Mouse (Mus musculus) gastrocnemius, postnatal 25 days (tissue): ENCODE measurements around the gene Melk. TPM values are rescaled to one million over a fixed set of nuclear protein-coding genes. Genes with fewer than 3 reads are reported as not detected.
A peak's percentile ranks its signal among the peaks of the same experiment; 100 is the strongest.

Experiments used
- DNase-seq: peaks from one replicate; pipeline ENCODE4 v3.0.0; 2022
- long read RNA-seq, 2 experiments: library from polyadenylated mRNA; stranded (forward); transcript quantifications; one replicate each; pipeline ENCODE4 v2.0.0; 2021
- total RNA-seq, 2 experiments: library from RNA; stranded (reverse); gene quantifications; 1 replicate in 1 of 2; 2 replicates in 1 of 2; pipeline ENCODE4 v1.2.3; 2021

Melk gene
- under 1 TPM; 0.26 to 0.46 TPM for total RNA-seq
- long read RNA-seq, experiment 1: 0 reads
- long read RNA-seq, experiment 2: 0 reads

DNA sequence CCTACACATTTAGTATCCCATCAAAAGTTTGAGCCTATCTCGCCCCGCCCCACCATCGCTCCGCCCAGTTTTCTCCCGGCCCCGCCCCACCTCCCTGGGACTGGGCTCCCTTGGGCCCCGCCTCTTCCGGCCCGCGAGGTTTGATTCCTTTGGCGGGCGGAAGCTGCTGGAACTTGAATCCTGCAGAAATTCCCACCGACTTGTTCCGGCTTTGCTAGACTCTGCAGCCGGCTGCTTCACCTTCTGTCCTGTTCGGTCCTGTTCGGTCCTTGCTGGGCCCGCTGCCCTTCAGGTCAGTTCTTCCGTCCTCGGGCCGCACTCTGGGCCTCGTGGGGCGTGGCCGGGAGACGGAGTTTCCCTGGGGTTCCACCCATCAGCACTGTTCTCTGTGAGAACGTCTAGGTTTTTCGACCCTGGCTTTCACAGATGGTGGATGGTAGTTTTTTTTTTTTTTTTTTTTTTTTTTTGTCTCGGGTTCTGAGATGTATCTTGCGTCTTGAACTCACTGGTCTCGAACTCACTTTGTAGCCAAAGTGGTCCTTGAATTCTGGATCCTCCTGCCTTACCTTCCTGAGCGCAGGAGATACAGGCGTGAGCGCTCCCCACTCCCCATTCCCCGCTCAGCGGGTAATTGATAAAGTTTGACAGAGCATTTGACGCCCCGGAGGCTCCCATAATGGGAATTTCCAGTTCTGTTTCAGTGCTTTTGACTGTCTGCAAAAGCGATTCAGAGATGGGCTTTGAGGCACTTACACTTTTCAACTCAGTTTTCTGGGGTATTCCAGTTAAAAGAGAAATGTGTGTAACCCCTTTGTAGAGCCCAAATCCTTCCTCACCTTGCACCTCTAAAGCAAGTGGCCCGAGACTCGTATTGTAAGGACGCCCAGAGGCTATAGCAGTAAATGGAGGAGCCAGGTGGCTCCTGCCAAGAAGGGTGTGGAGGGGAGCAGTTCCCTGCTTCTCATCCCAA, at the start of gene Melk:
Gene Melk, plus strand, starts transcription at position 96 of the 970 bp plus-strand sequence.
- peak; percentile 57 for DNase-seq

DNA sequence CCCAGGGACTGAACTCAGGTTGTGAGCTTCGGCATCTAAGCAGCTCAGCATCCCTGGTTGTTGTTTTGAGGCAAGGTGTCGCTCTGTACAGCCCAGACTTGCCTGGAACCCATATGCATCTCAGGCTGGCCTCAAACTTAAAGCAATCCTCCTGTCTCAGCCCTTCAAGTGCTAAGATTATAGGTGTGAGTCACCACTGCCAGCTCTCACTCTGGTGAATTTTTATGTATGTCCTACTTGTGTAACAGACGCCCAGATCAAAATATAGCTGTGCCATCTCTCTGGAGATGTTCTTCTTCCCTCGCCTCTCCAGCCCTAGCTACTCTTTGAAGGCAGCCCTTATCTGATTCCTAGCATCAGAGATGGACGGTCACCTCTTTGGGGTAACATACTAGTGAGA, 49.2 kb upstream of the Melk start:
- no peak for DNase-seq

DNA sequence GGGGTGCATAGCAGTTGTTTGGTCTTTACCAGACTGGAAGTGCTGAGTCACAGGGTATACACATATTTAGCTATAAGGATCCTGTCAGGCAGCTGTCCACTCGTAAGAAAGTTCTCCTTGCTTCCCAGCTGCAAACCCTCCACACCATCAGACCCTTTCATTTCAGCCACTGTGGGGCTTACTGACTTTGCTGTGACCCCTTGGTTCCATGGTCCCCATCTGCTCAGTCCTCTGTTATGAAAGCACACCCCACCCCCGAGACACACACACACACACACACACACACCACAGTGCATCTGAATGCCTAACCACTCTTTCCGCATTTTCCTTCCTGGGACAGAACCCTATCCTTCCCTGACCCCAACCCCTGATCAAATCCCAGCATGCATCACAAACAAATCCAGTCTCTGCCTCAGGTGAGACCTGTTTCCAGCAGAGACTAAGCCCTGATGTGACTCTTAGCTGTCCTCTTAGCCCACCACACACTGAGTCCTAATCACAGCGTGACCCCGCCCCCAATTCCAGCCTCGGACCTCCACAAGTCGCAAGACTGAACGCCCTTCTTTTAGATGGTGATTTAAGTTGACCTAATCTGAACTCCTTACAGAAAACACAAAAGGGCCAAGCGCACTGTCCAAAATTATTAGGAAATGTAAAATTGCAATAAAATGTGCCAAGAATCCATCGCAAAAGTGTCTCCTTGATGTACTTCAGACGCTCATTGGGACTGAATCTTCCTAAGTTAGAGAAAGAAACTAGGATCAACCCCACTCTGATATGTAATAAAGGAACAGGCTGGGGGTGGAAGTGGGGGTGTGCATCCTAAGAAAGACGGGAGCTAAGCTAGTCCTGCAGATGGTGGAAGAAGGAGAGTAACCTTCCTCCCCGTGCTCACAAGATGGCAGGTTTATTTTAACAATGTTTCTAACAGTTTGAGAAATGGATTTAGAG, 48.4 kb upstream of the Melk start:
- DNase-seq: no peak

DNA sequence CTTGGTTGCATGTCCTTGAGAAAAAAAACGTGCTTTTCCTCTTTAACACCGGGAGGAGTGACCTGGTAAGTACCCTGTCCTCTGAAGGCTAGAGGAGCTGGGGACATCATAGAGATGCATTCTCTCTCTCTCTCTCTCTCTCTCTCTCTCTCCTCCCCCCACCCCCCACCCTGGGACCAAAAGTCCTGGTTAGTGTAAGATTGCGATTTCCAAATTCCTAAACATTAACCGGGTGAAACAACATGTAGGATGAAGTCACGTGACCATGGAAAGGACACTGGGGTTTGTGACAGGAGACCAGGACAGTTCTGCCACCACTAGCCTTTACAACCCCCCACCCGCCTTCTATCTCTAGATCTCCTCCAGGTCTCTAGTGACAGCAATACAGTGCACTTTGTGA, 47.5 kb upstream of the Melk start:
- no peak for DNase-seq

DNA sequence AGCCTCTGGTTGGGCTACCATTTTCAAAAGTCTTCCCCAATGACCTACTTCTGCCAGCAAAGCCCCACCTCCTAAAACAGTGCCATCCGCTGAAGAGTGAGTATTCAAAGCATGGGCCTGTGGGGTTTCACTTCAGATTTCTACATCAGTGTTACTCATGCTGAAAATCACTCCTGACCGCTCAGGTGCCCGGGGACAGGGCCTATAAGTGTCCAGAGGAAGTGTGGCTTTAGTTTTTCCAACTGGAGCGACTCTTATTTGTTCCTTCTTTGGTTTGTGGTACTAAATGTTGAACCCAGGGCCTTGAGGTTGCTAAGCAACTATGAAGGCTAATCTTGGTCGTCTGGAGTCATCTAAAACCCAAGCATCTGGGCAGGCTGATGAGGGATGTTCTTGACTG, 46.1 kb upstream of the Melk start:
- DNase-seq: no peak

DNA sequence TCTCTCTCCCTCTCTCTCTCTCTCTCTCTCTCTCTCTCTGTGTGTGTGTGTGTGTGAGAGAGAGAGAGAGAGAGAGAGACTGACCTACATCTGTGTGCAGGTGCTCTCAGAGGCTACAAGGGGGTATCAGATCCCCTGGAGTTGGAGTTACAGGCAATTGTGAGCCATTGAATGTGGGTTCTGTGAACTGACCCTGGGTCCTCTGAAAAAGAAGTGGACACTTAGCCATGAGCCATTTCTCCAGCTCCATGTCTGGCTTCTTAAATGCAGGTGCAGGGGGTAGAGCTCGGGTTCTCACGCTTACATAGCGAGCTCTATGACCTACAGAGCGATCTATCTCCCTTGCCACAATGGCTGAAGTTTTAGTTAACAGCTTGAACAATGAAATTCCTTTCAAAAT, 41.5 kb upstream of the Melk start:
- no peak for DNase-seq

DNA sequence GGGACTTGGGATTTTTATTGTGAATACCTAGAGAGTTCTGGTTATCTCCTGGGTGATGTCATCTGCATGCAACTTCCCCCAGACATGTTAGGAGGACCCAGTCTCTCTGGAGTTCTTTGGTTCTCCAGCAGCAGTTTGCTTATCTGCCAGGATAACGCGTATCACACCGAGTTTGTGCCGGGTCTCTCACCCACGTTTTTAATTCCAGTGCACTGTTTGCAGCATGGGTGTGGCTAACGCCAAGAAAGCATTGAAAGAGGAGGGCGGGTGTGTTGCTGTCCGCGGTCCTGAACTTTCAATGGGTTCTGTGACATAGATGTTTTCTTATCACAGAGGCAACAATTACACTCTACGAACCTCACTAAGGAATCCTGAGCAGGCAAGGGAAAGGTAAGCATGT, 40.4 kb upstream of the Melk start:
- DNase-seq: no peak

DNA sequence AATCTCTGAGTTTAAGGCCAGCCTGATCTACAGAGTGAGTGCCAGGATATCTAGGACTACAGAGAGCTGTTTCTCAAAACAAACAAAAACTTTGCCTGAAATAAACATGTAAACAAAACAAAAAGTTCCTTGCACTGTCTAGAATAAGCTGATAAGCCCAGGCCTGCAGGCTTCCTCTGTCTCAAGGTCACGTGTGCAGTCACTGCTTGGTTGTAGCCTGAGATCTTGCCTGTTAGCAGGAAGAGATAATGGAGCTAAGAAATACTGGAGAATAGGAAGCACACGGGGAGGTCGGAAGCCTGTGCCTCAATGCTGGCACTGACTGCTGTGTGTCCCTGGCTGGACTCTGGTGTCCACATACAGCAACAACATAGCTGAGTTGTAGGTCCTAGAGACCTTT, 35.2 kb upstream of the Melk start:
- DNase-seq: no peak

DNA sequence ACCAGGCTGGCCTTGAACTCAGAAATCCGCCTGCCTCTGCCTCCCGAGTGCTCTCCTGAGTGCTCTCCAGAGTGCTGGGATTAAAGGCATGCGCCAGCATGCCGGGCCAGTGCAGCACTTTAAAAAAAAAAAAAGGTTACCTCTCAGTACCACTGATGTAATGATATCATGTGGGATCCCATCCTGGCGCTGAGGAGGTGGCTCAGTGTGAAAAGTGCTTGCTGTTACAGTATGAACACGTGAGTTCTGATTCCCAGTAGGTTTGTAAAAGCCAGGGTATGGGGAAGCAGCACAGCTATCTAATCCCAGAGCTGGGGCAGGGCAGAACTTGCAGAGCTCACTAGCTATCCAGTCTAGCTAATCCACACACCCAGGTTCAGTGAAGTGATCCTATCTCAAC, 33.2 kb upstream of the Melk start:
- DNase-seq: no peak

DNA sequence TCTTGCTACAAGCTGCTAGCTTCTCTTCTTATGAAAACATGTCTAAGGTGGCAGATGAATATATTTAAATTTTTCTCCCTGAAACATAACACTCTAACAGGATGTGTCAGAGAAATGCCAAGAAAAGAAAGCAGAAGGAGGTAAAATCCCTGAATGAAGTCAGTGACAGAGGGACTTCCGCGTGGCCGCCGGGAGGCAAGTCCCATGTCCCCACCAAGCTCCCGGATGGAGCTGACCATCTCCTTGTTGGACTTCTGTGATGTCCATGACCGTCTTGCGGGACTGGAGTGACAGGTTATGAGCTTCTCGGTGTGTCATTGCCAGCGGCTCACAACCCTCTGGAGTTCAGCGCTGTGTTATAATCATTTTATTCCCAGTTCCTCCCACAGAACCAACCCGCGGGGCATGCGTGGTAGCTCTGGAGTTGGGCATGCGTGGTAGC, 31.3 kb upstream of the Melk start:
- DNase-seq: no peak

DNA sequence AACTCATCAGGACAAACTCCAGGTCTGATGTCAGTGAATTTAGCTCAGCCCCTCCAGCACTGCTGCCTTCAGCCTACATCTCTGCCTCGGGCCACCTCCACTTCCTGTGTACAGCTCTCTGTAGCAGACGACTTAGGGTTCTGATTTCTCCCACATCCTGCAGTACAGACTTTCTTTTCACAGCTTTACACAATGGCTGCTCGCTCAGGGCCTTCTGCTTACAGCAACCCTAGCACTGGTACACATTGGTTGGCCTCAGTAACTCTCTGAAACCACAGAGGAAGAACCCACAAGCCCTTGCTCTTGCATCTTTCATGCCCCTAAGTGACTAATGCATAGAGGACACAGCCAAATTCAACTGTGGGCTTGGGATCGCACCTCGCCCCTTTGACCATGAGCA, 29.5 kb upstream of the Melk start:
- DNase-seq: no peak

DNA sequence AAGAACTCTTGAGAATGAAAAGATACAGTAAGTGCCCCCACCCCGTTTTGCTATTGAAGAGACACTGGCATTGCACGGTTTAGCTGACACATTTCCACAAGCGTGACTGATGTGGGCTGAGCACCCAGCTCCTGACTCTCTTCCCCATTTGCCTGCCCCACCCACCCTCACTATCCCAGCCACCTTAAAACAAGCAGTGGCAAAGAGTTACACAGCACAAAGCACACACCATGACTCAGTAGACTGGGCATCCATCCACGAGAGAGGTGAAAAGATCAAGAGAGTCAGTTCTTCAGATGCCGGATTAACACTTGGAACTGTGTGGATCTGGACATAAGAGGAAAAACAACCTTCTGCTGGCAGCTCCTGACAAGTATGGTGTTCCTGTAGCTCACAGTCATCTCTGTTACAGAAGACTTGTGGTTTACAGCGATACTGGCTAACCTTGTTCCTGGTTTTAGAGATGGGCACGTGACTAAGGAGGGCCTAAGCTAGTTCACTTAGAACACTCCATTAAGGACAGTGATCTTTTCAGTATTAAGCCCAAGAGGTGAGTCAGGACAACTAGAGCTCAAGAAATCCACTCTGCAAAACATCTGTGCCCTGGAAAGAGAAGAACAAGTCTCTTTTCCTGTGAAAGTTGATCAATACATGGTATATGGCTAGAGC, 18.9 kb upstream of the Melk start:
- DNase-seq: no peak

DNA sequence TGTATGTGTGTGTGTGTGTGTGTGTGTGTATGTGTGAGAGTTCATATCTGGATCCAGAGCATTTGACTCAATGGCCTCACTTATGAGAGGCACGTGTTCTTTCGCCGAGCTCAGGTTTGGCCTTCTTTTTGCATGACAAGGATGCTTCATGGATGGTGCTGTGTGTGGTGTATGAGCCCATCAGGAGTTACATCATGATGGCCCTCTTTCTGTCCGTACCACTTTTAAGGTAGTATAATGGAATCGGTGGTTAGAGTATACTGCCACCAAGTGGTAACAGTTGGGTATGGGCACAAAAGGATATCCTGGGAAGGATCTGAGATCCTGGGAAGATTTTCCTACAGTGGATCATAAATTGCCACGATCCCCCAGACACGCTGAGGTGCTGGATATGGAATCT, 8.1 kb upstream of the Melk start:
- DNase-seq: no peak

DNA sequence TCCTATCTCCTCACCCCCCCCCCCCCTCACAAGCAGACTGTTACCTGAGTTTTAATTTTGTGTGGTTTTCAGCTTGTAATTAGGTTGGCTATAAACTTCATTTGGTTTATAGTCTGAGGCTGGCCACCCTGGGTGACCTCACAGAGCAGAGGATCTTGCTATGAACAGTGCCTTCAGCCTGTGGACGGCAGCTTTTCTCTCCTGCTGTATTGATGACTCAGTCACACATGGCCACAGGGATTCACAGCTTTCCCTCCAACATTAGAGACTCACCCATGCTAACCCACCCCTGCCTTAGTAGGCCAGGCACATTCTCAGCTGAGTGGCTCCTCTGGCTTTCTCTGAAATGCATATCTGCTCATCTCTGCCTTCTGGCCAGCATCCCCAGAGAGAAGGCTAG, 4.8 kb upstream of the Melk start:
- no peak for DNase-seq

DNA sequence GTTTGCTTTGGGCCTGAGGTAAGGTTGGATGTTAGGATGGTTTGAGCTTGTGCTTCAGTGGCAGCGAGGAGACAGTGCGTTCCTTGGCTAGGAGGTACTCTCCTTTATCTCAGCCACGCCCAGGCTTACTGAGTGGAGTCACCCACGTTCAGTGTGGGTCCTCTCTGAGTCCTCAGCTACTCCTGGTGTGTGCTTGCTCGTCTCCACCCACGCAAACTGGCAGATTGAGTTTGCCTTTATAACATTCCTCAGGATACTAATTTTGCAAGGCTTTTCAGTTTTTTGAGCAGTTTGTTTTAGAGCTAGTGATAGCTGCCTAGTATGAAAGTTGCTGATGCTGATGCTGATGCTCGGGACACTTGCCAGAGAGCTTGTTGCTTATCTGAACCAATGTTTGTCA, 5.9 kb downstream of the Melk start:
- DNase-seq: no peak

DNA sequence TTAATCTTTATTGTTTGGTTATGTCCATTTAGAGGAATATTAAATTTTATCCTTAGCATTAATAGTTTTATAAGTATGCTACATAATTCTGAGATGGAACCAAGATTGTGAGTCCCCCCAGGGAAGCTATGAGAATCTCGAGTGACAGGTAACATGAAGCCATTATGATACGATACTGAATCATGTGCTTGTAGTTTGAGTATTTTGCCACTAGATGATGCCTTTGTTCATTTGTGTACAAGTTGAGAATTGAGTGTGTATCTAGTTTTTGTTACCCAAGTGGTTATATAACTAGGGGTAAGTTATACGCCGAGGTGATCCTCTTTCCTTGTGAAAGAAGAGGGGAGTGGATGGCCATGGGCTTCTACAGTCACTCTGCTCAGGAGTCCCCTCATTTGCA, 9.8 kb downstream of the Melk start:
- DNase-seq: no peak

DNA sequence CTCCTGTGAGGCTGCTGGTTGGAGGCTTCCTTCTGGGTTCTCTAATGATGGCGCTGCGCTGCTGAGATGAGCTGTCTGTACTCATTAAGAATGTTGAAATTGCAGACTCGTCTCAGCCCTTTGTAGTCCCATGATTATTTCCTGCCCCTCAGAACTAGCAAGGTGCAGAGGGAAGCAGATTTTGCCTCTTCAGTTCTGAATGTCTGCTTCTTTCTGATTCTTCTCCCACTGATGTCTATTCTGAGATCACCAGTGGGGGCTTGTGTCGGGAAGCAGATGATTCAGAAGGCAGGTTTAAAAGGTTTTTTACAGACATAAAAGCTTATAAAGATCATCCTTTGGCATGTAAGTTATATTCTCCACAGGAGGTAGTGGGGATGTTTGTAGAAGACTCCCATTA, 10.2 kb downstream of the Melk start:
- no peak for DNase-seq

DNA sequence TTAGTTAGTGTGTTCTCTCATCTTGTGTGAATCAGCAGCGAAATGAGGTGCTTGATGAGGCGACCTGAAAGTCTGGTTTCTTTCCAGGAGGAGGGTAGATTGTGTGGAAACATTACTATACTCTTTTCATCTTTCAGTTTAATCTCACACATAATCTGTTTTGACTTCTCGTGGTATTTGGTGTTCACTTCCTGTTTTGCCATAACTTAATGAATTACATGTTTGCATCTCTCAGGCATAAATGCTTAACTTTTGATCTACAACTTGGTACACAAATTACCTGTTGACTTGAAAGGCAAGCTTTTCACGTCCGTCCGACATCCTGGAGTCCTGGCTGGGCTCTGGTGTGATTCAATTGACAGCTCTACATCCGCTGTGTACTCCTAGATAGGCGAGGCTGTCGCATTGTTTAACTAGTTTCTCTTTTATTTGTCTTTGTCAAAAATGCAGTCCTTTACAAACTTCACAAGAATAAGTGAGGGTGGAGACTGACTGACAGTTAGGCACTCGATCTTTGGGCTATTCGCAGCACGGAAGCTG, 15.7 kb downstream of the Melk start:
- DNase-seq: no peak

DNA sequence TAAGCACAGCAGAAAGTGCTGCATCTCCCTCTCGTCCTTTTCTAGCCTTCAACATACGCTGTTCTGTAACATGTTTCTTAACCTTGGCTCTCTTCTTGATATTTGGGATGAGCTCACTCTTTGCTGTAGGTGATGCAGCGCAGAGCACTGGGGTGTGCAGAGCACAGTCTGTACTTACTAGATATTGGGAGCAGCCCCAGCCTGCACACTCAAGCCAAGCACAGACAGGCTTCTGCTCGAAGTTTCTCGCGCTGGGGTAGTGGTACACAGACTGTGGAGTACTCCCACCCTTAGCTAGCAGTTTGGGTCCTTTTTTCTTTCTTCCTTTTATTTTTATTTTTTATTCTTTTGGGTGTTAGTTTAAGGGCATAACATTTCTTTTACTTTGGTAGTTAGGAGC, 19.8 kb downstream of the Melk start:
- no peak for DNase-seq

DNA sequence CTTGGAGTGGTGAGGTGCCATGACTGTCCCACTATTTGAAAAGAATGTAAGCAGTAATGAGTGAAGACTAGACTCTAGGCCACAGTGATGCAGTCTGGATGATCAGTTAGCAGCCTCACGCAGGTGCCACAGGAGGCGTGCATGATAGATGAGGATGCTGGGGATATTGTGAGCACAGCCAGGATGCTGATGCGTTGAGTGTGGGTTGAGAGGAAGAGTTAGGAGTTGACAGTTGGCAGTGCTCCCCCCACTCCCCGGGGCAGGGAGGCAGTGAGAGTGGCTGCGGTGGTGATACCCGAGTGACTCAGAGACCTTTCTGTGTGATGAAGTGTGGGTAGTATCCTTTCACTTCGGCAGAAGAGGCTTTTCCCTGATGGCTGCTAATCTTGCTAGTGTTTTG, 21.4 kb downstream of the Melk start:
- DNase-seq: no peak

DNA sequence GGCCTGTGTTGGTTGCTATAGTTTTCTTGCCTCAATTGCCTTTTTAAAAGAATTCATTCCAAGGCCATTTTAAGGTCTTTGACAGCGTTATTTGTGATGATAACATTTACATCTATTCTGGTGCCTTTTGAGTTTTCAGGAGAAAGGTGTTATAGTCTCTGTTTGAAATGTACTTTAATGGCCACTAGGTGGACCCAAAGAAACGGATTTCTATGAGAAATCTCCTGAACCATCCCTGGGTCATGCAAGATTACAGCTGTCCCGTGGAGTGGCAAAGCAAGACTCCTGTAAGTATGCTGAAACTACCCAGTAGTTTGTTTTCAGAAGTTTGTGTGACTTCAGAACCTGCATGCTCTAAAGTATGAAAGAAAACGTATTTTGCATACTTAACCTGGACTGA, 24.8 kb downstream of the Melk start:
- no peak for DNase-seq

DNA sequence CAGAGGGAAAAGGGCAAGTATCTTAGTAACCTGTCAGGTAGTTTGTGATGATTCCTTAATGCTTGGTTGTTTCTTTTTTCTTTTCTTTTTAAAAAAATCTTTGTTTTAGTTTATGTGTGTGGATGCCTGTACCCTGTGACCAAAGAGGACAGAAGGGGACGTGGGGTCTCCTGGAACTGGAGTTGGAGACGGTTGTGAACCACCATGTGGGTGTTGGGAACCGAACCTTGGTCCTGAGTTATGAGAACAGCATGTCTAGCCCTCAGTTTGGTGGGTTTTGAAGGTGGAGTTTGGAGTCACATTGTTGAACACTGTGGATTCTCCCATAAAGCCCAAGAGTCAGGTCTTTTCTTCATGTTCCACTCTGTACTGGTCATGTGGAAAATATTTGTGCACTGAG, 26.0 kb downstream of the Melk start:
- DNase-seq: no peak
